9 mouse cellular contexts compared by ENCODE assay signal in genomic region chr11:4638261-4638660, GRCm38 (mm10). TPM values are rescaled to one million over a fixed set of nuclear protein-coding genes. Genes with fewer than 3 reads are reported as not detected.
DNase-seq lines count a peak whose midpoint lies in the region; ATAC-seq and TF ChIP-seq lines count a peak whose summit lies in the region.
"Had no signal": no experiment of that assay in that cellular context is flagged by ENCODE, and none has a peak within 500 bp of the region (broad histone marks: within the 10 kb centered on the region; RNA-seq: fewer than 3 reads in every experiment).

No protein-coding gene starts in this region.

- no peak for TF ChIP-seq CTCF in heart, adult 2 months (IDR thresholded peaks at IDR 0.05)
- TF ChIP-seq CTCF in liver, embryonic 14.5 days (IDR thresholded peaks at IDR 0.05; ENCODE audit: low read depth) = no peak

- no peaks in the 10 kb centered on the region for H3K27me3 ChIP-seq in heart, adult 2 months (ENCODE audit: control insufficient read depth, insufficient read depth, low read length)
- peaks cover 3% of the 10 kb centered on the region; the same call in 1 of the 2 replicates for H3K27me3 ChIP-seq in forebrain, embryonic 12.5 days
- no peaks in the 10 kb centered on the region for H3K27me3 ChIP-seq in liver, embryonic 14.5 days (ENCODE audit: control insufficient read depth, insufficient read depth, low read length)

- intact Hi-C loops in heart, adult 2 months (cut with DNase I) = no loop called here

- peaks cover 11% of the 10 kb centered on the region for H3K4me1 ChIP-seq in heart, adult 2 months (ENCODE audit: control insufficient read depth, insufficient read depth, low read length)
- peaks cover 18% of the 10 kb centered on the region for H3K4me1 ChIP-seq in forebrain, embryonic 12.5 days
- H3K4me1 ChIP-seq in liver, embryonic 14.5 days (replicated peaks; ENCODE audit: control insufficient read depth in 2 of 2, insufficient read depth in 2 of 2, low read length in 1 of 2) = peaks cover 22 to 24% of the 10 kb centered on the region in 2 experiments

- no peak for DNase-seq in heart, adult 2 months
- no peak for DNase-seq in heart, adult 11 months
- peak; percentile 9 for DNase-seq in CD4-positive helper T cell, adult 2 months (ENCODE audit: low read depth, low spot score)
- no peak for DNase-seq in liver, embryonic 14.5 days (ENCODE audit: low read depth in 3 of 3, low spot score in 3 of 3)
- DNase-seq in ovary, postnatal 36 days (ENCODE audit: low spot score) = no peak
- DNase-seq in layer of hippocampus, postnatal 25 days (ENCODE audit: extremely low spot score in 1 of 2, low spot score in 1 of 2) = no peak
- DNase-seq in thymus, adult 18-20 months = no peak

- 0 out of 2 replicates have a peak, but pooled peaks have one; percentile 6 for ATAC-seq in forebrain, embryonic 12.5 days (ENCODE audit: low FRiP score)
- ATAC-seq in liver, embryonic 14.5 days (ENCODE audit: insufficient read depth) = peak; percentile 20; the same call in 1 of the 2 replicates

- peak overlapping the region; percentile 68 for H3K4me3 ChIP-seq in heart, adult 2 months
- H3K4me3 ChIP-seq in forebrain, embryonic 12.5 days (replicated peaks) = peak overlapping the region; percentile 86
- H3K4me3 ChIP-seq in liver, embryonic 14.5 days (ENCODE audit: insufficient read depth in 1 of 2, low read depth in 2 of 2, low read length in 2 of 2) = peak overlapping the region; percentile 82 to 91

- H3K79me2 ChIP-seq in heart, adult 2 months (replicated peaks; ENCODE audit: control insufficient read depth, insufficient read depth, low read length) = 0 out of 2 replicates have a peak, but pooled peaks cover 4% of the 10 kb centered on the region

- 10% methylated on average over 7 of the region's 7 CpGs for WGBS in heart, adult 2 months
- WGBS in forebrain, embryonic 12.5 days = 37% methylated on average over 7 of the region's 7 CpGs
- WGBS in liver, embryonic 14.5 days (ENCODE audit: insufficient replicate concordance) = 13% methylated on average over 7 of the region's 7 CpGs

- peaks cover 4% of the 10 kb centered on the region for H3K36me3 ChIP-seq in heart, adult 2 months (ENCODE audit: control insufficient read depth, insufficient read depth, low read length)
- peaks cover 4% of the 10 kb centered on the region; the same call in 1 of the 2 replicates for H3K36me3 ChIP-seq in forebrain, embryonic 12.5 days (replicated peaks)
- H3K36me3 ChIP-seq in liver, embryonic 14.5 days (replicated peaks; ENCODE audit: control insufficient read depth, insufficient read depth, low read depth) = peaks cover 4% of the 10 kb centered on the region; the same call in 1 of the 2 replicates

- no peak overlapping the region for H3K9ac ChIP-seq in heart, adult 2 months (ENCODE audit: low read depth, low read length)
- peak overlapping the region; percentile 76 for H3K9ac ChIP-seq in forebrain, embryonic 12.5 days
- peak overlapping the region; percentile 82 for H3K9ac ChIP-seq in liver, embryonic 14.5 days (replicated peaks)

- no peak for TF ChIP-seq EP300 in heart, adult 2 months (IDR thresholded peaks at IDR 0.05; ENCODE audit: insufficient read depth, low read depth, low read length)
- TF ChIP-seq EP300 in liver, embryonic 14.5 days (IDR thresholded peaks at IDR 0.05; ENCODE audit: low read depth) = no peak

- H3K27ac ChIP-seq in heart, adult 2 months = peak overlapping the region; percentile 87
- no peak overlapping the region for H3K27ac ChIP-seq in forebrain, embryonic 12.5 days
- peak overlapping the region; percentile 73 for H3K27ac ChIP-seq in liver, embryonic 14.5 days

- TF ChIP-seq POLR2A in heart, adult 2 months (IDR thresholded peaks at IDR 0.05; ENCODE audit: insufficient read depth, low read depth, low read length) = no peak

- H3K4me2 ChIP-seq in forebrain, embryonic 12.5 days = peak overlapping the region; percentile 86
- H3K4me2 ChIP-seq in liver, embryonic 14.5 days (ENCODE audit: low read depth) = peak overlapping the region; percentile 87

- H3K9me3 ChIP-seq in forebrain, embryonic 12.5 days = no peaks in the 10 kb centered on the region
- H3K9me3 ChIP-seq in liver, embryonic 14.5 days (ENCODE audit: control insufficient read depth, low read length) = no peaks in the 10 kb centered on the region

RNA-seq across cellular contexts. Expression of gene Ascc2, which starts 0.7 kb away (rescaled TPM):
- total RNA-seq in heart, adult 2 months (2021) = 10 to 100 TPM; 14.1 to 14.5 TPM
- polyA plus RNA-seq in heart, adult 2 months (2012; rRNA removed) = 9.7 and 12.6 TPM in 2 replicates
- 32.6 TPM in 2 replicates for polyA plus RNA-seq in forebrain, embryonic 12.5 days (2016; fragmentation: Nextera tagmentation; extraction: Ambion mirVana)
- 7.8 and 10.0 TPM in 2 replicates for polyA plus RNA-seq in liver, embryonic 14.5 days (2012; rRNA removed)
- polyA plus RNA-seq in liver, embryonic 14.5 days (2014; fragmentation: Nextera tagmentation; extraction: Ambion mirVana) = 15.0 and 17.3 TPM in 2 replicates
- 10 to 100 TPM; 20.0 to 22.9 TPM for total RNA-seq in layer of hippocampus, postnatal 25 days (2021)

RNA-seq across cellular contexts. Expression of gene Gm11032, which starts 18.4 kb away (rescaled TPM):
- total RNA-seq in heart, adult 2 months (2021) = not detected
- not detected in 2 replicates for polyA plus RNA-seq in heart, adult 2 months (2012; rRNA removed)
- polyA plus RNA-seq in forebrain, embryonic 12.5 days (2016; fragmentation: Nextera tagmentation; extraction: Ambion mirVana) = not detected in 2 replicates
- not detected in 2 replicates for polyA plus RNA-seq in liver, embryonic 14.5 days (2012; rRNA removed)
- polyA plus RNA-seq in liver, embryonic 14.5 days (2014; fragmentation: Nextera tagmentation; extraction: Ambion mirVana) = not detected in 2 replicates
- total RNA-seq in layer of hippocampus, postnatal 25 days (2021) = not detected
- total RNA-seq: left cerebral cortex, postnatal 25 days had no signal

RNA-seq across cellular contexts. Expression of gene Mtmr3, which starts 43.6 kb away (rescaled TPM):
- total RNA-seq in heart, adult 2 months (2021) = 10 to 100 TPM; 43.9 to 50.8 TPM
- polyA plus RNA-seq in heart, adult 2 months (2012; rRNA removed) = 24.4 and 37.5 TPM in 2 replicates
- 46.5 and 50.1 TPM in 2 replicates for polyA plus RNA-seq in forebrain, embryonic 12.5 days (2016; fragmentation: Nextera tagmentation; extraction: Ambion mirVana)
- 18.0 and 20.3 TPM in 2 replicates for polyA plus RNA-seq in liver, embryonic 14.5 days (2012; rRNA removed)
- polyA plus RNA-seq in liver, embryonic 14.5 days (2014; fragmentation: Nextera tagmentation; extraction: Ambion mirVana) = 24.3 and 27.2 TPM in 2 replicates
- total RNA-seq in layer of hippocampus, postnatal 25 days (2021) = 10 to 100 TPM; 69.3 to 71.4 TPM
